Mouse (Mus musculus): ENCODE measurements around the gene Qtrt1. TPM values are rescaled to one million over a fixed set of nuclear protein-coding genes. Genes with fewer than 3 reads are reported as not detected.
A peak's percentile ranks its signal among the peaks of the same experiment; 100 is the strongest.
"Not testable (repeated sequence)": the region's sequence is repeated elsewhere in the genome, so short reads cannot be mapped to it uniquely, and the experiment has no call there.

Qtrt1 gene
- total and polyA plus RNA-seq, 3 experiments: 8.3 to 20.8 (median 8.5) TPM

DNA sequence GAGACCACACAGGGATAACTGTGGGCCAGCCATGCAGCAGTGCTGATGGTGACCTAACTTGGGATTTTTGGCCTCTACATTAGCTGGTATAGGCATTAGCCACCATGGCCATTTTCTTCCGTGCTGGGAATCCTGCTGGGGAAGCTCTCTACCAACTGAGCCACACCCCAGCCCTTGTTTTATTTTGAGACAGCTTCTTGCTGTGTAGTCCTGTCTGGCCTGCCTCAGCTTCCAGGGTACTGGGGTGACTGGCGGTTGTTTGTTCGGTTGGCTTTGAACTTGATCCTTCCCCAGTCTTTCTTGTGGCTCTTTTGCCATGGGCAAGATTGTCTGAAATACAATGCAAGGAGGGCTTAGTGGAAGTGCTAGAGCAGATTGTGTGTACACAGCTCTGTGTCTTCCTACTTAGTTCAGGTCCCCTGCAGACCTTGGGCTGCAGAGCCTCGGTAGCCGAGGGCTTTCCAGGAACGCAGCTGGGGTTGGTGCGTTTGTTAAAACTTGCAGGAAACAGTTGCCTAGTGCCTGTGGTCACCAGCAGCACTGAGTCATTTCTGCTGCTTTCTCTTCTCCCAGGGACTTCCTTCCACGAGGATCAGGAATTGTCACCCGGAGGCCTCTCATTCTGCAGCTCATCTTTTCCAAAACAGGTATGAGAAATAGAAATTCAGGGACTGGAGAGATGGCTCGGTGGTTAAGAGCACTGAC is 45.4 kb downstream of the Qtrt1 start:
- Histone ChIP-seq H3K27me3 (ENCODE audit: control insufficient read depth, insufficient read depth, low read length) (no peaks in the 10 kb centered on the region), H3K4me3 (no peak overlapping the region), H3K36me3 (ENCODE audit: control insufficient read depth, insufficient read depth, low read length) (peaks cover 3% of the 10 kb centered on the region), H3K27ac (no peak overlapping the region; the same call in 1 of the 2 replicates), H3K4me1 (ENCODE audit: control insufficient read depth, insufficient read depth, low read length) (peaks cover 36% of the 10 kb centered on the region), H3K9ac (ENCODE audit: low read depth, low read length) (no peak overlapping the region), H3K79me2 (replicated peaks; ENCODE audit: control insufficient read depth, insufficient read depth, low read length) (peaks cover 2% of the 10 kb centered on the region)
- intact Hi-C loops (cut with DNase I): no loop called here
- DNase-seq: no peak
- 61% methylated on average over 10 of the region's 10 CpGs for WGBS
- TF ChIP-seq POLR2A (IDR thresholded peaks at IDR 0.05; ENCODE audit: insufficient read depth, low read depth, low read length) (no peak), CTCF (IDR thresholded peaks at IDR 0.05) (no peak), EP300 (IDR thresholded peaks at IDR 0.05; ENCODE audit: insufficient read depth, low read depth, low read length) (no peak)

DNA sequence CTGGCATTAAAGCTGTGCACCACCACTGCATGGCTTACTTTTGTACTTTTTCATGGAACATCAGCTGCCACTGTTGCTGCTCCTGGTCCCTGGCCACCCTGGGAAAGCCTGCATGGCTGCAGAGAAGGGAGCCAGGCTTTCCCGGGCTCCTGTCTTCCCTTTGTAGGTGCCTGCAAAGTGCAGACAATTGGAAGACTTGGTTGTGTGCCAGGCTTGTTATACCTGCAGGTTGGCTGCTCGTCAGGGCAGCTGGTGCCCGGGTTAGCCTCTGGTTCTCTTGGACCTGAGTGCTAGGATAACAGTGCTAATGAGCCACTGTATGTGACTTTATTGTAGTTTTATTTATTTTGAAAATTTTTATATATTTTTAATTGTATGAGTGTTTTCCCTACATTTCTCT is 47.2 kb downstream of the Qtrt1 start:
- TF ChIP-seq POLR2A (IDR thresholded peaks at IDR 0.05; ENCODE audit: insufficient read depth, low read depth, low read length): no peak
- TF ChIP-seq CTCF (IDR thresholded peaks at IDR 0.05): no peak
- TF ChIP-seq EP300 (IDR thresholded peaks at IDR 0.05; ENCODE audit: insufficient read depth, low read depth, low read length): no peak
- no peaks in the 10 kb centered on the region for H3K27me3 ChIP-seq (ENCODE audit: control insufficient read depth, insufficient read depth, low read length)
- H3K4me3 ChIP-seq: no peak overlapping the region
- peaks cover 34% of the 10 kb centered on the region for H3K4me1 ChIP-seq (ENCODE audit: control insufficient read depth, insufficient read depth, low read length)
- intact Hi-C loops (cut with DNase I): no loop called here
- WGBS: 61% methylated on average over 3 of the region's 3 CpGs
- no peak overlapping the region for H3K9ac ChIP-seq (ENCODE audit: low read depth, low read length)
- H3K27ac ChIP-seq: no peak overlapping the region
- no peaks in the 10 kb centered on the region; the same call in none of the 2 replicates for H3K36me3 ChIP-seq (ENCODE audit: control insufficient read depth, insufficient read depth, low read length)
- H3K79me2 ChIP-seq (replicated peaks; ENCODE audit: control insufficient read depth, insufficient read depth, low read length): peaks cover 2% of the 10 kb centered on the region
- DNase-seq: no peak

DNA sequence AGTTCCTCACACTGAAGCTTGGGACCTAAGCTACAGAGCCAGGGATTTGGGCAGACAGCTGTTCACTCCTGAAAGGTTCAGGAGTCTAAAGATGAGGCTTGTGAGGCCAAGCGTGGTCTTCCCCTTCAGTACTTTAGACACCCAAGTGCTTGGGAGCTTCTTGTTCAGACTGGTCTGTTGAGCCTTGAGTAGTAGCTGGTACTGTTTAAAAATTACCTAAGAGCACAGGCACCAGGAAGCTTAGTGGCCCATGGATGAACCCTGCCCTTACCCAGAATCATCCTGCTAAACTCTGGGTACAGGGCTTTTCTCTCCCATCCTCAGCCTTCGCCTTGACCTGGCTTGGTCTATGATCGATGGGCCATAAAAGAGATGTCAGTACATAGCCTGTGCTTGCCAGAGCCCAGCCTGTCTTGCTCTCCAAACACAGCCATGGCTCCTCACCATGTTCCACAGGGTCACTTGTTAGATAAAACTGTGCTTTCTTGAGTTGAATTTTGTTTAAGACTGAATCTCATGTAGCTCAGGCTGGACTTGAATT is 48.8 kb downstream of the Qtrt1 start:
- WGBS: 93% methylated on average over 3 of the region's 3 CpGs
- Histone ChIP-seq H3K36me3 (ENCODE audit: control insufficient read depth, insufficient read depth, low read length) (no peaks in the 10 kb centered on the region; the same call in 1 of the 2 replicates), H3K27me3 (ENCODE audit: control insufficient read depth, insufficient read depth, low read length) (no peaks in the 10 kb centered on the region), H3K27ac (no peak overlapping the region), H3K4me3 (no peak overlapping the region), H3K9ac (ENCODE audit: low read depth, low read length) (no peak overlapping the region), H3K4me1 (ENCODE audit: control insufficient read depth, insufficient read depth, low read length) (peaks cover 31% of the 10 kb centered on the region), H3K79me2 (replicated peaks; ENCODE audit: control insufficient read depth, insufficient read depth, low read length) (peaks cover 2% of the 10 kb centered on the region)
- intact Hi-C loops (cut with DNase I): no loop called here
- TF ChIP-seq EP300 (IDR thresholded peaks at IDR 0.05; ENCODE audit: insufficient read depth, low read depth, low read length) (no peak), POLR2A (IDR thresholded peaks at IDR 0.05; ENCODE audit: insufficient read depth, low read depth, low read length) (no peak), CTCF (IDR thresholded peaks at IDR 0.05) (no peak)
- DNase-seq: no peak

DNA sequence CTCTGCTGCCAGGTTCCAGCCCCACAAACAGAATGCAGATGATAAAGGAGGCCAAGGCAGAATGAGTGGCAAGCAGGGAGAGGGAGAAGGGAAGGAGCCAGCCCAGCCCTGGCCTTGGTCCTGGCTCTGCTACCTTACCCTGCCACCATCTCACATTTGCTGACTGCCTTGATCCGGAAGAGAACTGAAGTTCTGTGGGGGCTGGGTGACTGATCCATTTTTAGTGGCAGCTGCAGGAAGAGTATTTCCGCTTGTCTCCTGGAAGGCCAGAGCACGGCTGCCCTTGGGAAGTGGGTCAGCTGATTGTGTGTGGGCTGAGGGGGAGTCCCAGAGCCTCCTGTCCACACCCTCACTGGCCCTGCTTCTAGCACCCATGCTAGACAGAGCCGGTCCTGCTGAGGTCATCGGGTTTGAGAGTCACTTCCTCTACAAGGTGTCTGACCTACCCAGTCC is 51.5 kb downstream of the Qtrt1 start:
- under 1% methylated on average over 5 of the region's 5 CpGs for WGBS
- DNase-seq: peak; percentile 74 to 88
- H3K9ac ChIP-seq (ENCODE audit: low read depth, low read length): peak overlapping the region; percentile 44
- peaks cover 20% of the 10 kb centered on the region for H3K4me1 ChIP-seq (ENCODE audit: control insufficient read depth, insufficient read depth, low read length)
- H3K79me2 ChIP-seq (replicated peaks; ENCODE audit: control insufficient read depth, insufficient read depth, low read length): peaks cover 2% of the 10 kb centered on the region
- no peak for TF ChIP-seq CTCF (IDR thresholded peaks at IDR 0.05)
- peak; percentile 95 for TF ChIP-seq EP300 (IDR thresholded peaks at IDR 0.05; ENCODE audit: insufficient read depth, low read depth, low read length)
- TF ChIP-seq POLR2A (IDR thresholded peaks at IDR 0.05; ENCODE audit: insufficient read depth, low read depth, low read length): no peak
- peak overlapping the region; percentile 87 for H3K27ac ChIP-seq
- peak overlapping the region; percentile 19; the same call in 1 of the 2 replicates for H3K4me3 ChIP-seq
- intact Hi-C loops (cut with DNase I): loop anchor here (1.0 kb wide), 1 partner anchor 38 kb away; no protein-coding TSS in a partner anchor
- H3K27me3 ChIP-seq (ENCODE audit: control insufficient read depth, insufficient read depth, low read length): no peaks in the 10 kb centered on the region
- no peaks in the 10 kb centered on the region; the same call in 1 of the 2 replicates for H3K36me3 ChIP-seq (ENCODE audit: control insufficient read depth, insufficient read depth, low read length)

DNA sequence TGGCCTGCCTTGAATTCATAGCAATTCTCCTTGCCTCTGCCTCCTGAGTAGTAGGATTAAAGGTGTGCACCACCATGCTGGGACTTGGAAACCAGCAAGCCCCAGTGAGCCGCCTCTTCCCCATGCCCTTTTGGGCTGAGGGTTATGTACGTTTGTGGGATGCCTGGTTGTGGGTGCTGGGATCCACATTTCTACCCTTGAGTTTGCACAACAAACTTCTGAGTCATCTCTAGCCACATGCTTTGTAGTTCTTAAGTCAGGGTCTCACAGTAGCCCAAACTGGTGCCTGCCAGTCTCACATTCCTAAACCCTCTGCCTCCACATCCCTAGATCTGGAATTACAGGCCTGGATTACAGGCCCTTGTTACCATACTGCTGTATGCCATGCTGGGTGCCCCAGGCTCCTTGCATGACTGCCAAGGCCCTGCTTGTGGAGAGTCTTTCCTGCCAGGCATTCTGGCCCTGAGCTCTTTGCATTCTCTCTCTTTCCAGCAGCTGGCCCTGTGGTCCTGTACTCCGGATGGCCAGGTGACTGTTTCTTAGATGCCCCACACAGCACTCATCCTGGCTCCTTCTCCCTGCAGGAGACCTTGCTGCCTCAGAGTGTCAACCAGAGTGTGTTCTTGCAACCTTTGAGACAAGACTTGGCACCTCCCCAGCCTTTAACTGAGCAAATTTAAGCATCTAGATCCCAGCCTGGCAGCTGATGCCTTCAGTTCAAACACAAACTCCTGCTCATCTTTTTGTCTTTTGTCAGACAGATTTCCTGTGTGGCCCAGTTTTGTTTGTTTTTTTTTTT is 52.3 kb downstream of the Qtrt1 start:
- Histone ChIP-seq H3K4me3 (no peak overlapping the region), H3K27me3 (ENCODE audit: control insufficient read depth, insufficient read depth, low read length) (no peaks in the 10 kb centered on the region), H3K79me2 (replicated peaks; ENCODE audit: control insufficient read depth, insufficient read depth, low read length) (peaks cover 2% of the 10 kb centered on the region; the same call in 1 of the 2 replicates), H3K27ac (peak overlapping the region; percentile 87), H3K36me3 (ENCODE audit: control insufficient read depth, insufficient read depth, low read length) (no peaks in the 10 kb centered on the region; the same call in 1 of the 2 replicates), H3K4me1 (ENCODE audit: control insufficient read depth, insufficient read depth, low read length) (peaks cover 20% of the 10 kb centered on the region), H3K9ac (ENCODE audit: low read depth, low read length) (no peak overlapping the region)
- no peak for DNase-seq
- 50% methylated on average over 3 of the region's 3 CpGs for WGBS
- TF ChIP-seq POLR2A (IDR thresholded peaks at IDR 0.05; ENCODE audit: insufficient read depth, low read depth, low read length) (no peak), CTCF (IDR thresholded peaks at IDR 0.05) (no peak), EP300 (IDR thresholded peaks at IDR 0.05; ENCODE audit: insufficient read depth, low read depth, low read length) (no peak)
- intact Hi-C loops (cut with DNase I): loop anchor here (1.0 kb wide), 1 partner anchor 39 kb away; no protein-coding TSS in a partner anchor

DNA sequence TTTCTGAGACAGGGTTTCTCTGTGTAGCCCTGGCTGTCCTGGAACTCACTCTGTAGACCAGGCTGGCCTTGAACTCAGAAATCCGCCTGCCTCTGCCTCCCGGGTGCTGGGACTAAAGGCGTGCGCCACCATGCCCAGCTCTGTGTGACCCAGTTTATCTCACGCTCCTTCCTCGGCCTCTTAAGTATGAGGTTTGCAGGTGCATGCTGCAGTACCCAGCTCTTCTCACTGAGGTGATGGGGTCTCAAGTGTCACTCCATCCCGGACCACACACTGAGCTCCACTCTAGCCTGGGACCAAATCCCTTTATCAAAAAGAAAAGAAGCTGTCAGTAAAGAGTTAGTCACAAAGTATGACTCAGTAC is 52.9 kb downstream of the Qtrt1 start:
- H3K4me1 ChIP-seq (ENCODE audit: control insufficient read depth, insufficient read depth, low read length): peaks cover 18% of the 10 kb centered on the region
- H3K36me3 ChIP-seq (ENCODE audit: control insufficient read depth, insufficient read depth, low read length); DNase-seq; H3K27me3 ChIP-seq (ENCODE audit: control insufficient read depth, insufficient read depth, low read length); H3K4me3 ChIP-seq; H3K27ac ChIP-seq; H3K79me2 ChIP-seq (replicated peaks; ENCODE audit: control insufficient read depth, insufficient read depth, low read length); H3K9ac ChIP-seq (ENCODE audit: low read depth, low read length); intact Hi-C loops (cut with DNase I): not testable (repeated sequence)
- WGBS: 95% methylated on average over 7 of the region's 7 CpGs
